Mouse (Mus musculus) thymus, postnatal 10 days (tissue): ENCODE measurements around the gene Golph3.
A peak's percentile ranks its signal among the peaks of the same experiment; 100 is the strongest.

ENCODE experiments used
- DNase-seq, 2 experiments: peaks; one replicate each; pipeline ENCODE4 v3.0.0; 2021; ENCODE audit warnings: low spot score in 2 of 2

Gene Golph3

GRCm38 (mm10) chr15:12380548-12380947, 59.3 kb downstream of the Golph3 start:
- peak; percentile 42 to 69 for DNase-seq

- no peak for DNase-seq
These were observed 63.4 kb downstream of the Golph3 start for GRCm38 (mm10) chr15:12384679-12385078.

GRCm38 (mm10) chr15:12388726-12389489, 67.7 kb downstream of the Golph3 start:
- no peak for DNase-seq

- DNase-seq: no peak
These were observed 73.5 kb downstream of the Golph3 start for GRCm38 (mm10) chr15:12394758-12395157.

GRCm38 (mm10) chr15:12397032-12397431, 75.8 kb downstream of the Golph3 start:
- no peak for DNase-seq
